Mouse (Mus musculus) gastrocnemius, postnatal 14 days (tissue): Measurements from ENCODE around the gene Zfhx3. TPM values are rescaled to one million over a fixed set of nuclear protein-coding genes. Genes with fewer than 3 reads are reported as not detected.

Source experiments
- DNase-seq: peaks from one replicate; pipeline ENCODE4 v3.0.0; 2021; ENCODE audit warnings: mixed read lengths
- intact Hi-C: fragments of 180-260 bp; cut with DNase I; formaldehyde crosslinking; loops from one replicate; pipeline ENCODE4 v1.15.1; 2025; ENCODE audit warnings: low total_unique reads
- total RNA-seq, 2 experiments: library from RNA; stranded (reverse); gene quantifications; 2 replicates each; pipeline ENCODE4 v1.2.3; 2021

Zfhx3 gene
- total RNA-seq, 2 experiments from 2014 or later: 9.7 to 10.8 TPM

GRCm38 (mm10) chr8:108218171-108218840 lies 275.9 kb downstream of the Zfhx3 start:
- intact Hi-C loops: no loop called here

GRCm38 (mm10) chr8:108220511-108220910 lies 278.1 kb downstream of the Zfhx3 start:
- intact Hi-C loops: no loop called here
- DNase-seq: no peak

More at GRCm38 (mm10) chr8:108218171-108218840, 275.9 kb downstream of the Zfhx3 start:
- DNase-seq: no peak

GRCm38 (mm10) chr8:108222091-108222490 lies 279.6 kb downstream of the Zfhx3 start:
- intact Hi-C loops: no loop called here
- no peak for DNase-seq

- intact Hi-C loops: no loop called here
- no peak for DNase-seq
These were observed 289.9 kb downstream of the Zfhx3 start for GRCm38 (mm10) chr8:108232326-108232725.

- intact Hi-C loops: no loop called here
- no peak for DNase-seq
These were observed 292.0 kb downstream of the Zfhx3 start for GRCm38 (mm10) chr8:108234481-108234880.

GRCm38 (mm10) chr8:108236715-108237114 lies 294.3 kb downstream of the Zfhx3 start:
- DNase-seq: no peak
- intact Hi-C loops: no loop called here

GRCm38 (mm10) chr8:108239531-108239930 lies 297.1 kb downstream of the Zfhx3 start:
- intact Hi-C loops: no loop called here
- DNase-seq: no peak

GRCm38 (mm10) chr8:108241041-108241690 lies 298.7 kb downstream of the Zfhx3 start:
- intact Hi-C loops: no loop called here
- no peak for DNase-seq

- intact Hi-C loops: no loop called here
- no peak for DNase-seq
These were observed 300.8 kb downstream of the Zfhx3 start for GRCm38 (mm10) chr8:108243270-108243669.

GRCm38 (mm10) chr8:108244636-108245494 lies 302.4 kb downstream of the Zfhx3 start:
- no peak for DNase-seq
- intact Hi-C loops: no loop called here

- intact Hi-C loops: no loop called here
- DNase-seq: no peak
These were observed 303.1 kb downstream of the Zfhx3 start for GRCm38 (mm10) chr8:108245575-108245974.

GRCm38 (mm10) chr8:108246035-108246933 lies 303.8 kb downstream of the Zfhx3 start:
- intact Hi-C loops: no loop called here
- DNase-seq: no peak

GRCm38 (mm10) chr8:108246934-108247417 lies 304.5 kb downstream of the Zfhx3 start:
- no peak for DNase-seq
- intact Hi-C loops: no loop called here

- DNase-seq: no peak
- intact Hi-C loops: no loop called here
These were observed 322.2 kb downstream of the Zfhx3 start for GRCm38 (mm10) chr8:108264593-108265160.

GRCm38 (mm10) chr8:108277960-108278359 lies 335.5 kb downstream of the Zfhx3 start:
- DNase-seq: no peak
- intact Hi-C loops: no loop called here

- intact Hi-C loops: no loop called here
- DNase-seq: no peak
These were observed 339.5 kb downstream of the Zfhx3 start for GRCm38 (mm10) chr8:108281981-108282380.

- no peak for DNase-seq
- intact Hi-C loops: no loop called here
These were observed 343.7 kb downstream of the Zfhx3 start for GRCm38 (mm10) chr8:108286117-108286516.

- intact Hi-C loops: no loop called here
- no peak for DNase-seq
These were observed 358.6 kb downstream of the Zfhx3 start for GRCm38 (mm10) chr8:108300964-108301615.
